Comparison of ENCODE assay signal across 13 mouse cellular contexts in genomic region chr9:21958372-21958771, GRCm38 (mm10). TPM values are rescaled to one million over a fixed set of nuclear protein-coding genes. Genes with fewer than 3 reads are reported as not detected.
"Had no signal": no experiment of that assay in that cellular context is flagged by ENCODE, and none has a peak within 500 bp of the region (broad histone marks: within the 10 kb centered on the region; RNA-seq: fewer than 3 reads in every experiment).

No protein-coding gene starts in this region.

- H3K4me3 ChIP-seq: left cerebral cortex, adult 2 months; limb, embryonic 10.5 days; midbrain, embryonic 15.5 days; neural tube, embryonic 12.5 days had no signal

- H3K9ac ChIP-seq: midbrain, embryonic 15.5 days; neural tube, embryonic 12.5 days had no signal

- H3K36me3 ChIP-seq: midbrain, embryonic 15.5 days; neural tube, embryonic 12.5 days had no signal

- H3K9me3 ChIP-seq: limb, embryonic 10.5 days; midbrain, embryonic 15.5 days; neural tube, embryonic 12.5 days had no signal

- H3K27ac ChIP-seq: left cerebral cortex, adult 2 months; limb, embryonic 10.5 days; midbrain, embryonic 15.5 days; neural tube, embryonic 12.5 days; stomach, postnatal 0 days had no signal

- DNase-seq: lung, adult 2 months; lung, postnatal 36 days; thymus, postnatal 4 days had no signal

- ATAC-seq: lung, postnatal 0 days; midbrain, embryonic 15.5 days had no signal

- H3K4me2 ChIP-seq: midbrain, embryonic 11.5 days; midbrain, embryonic 15.5 days; neural tube, embryonic 12.5 days had no signal

RNA-seq across cellular contexts. Expression of gene Epor, which starts 4.9 kb away (rescaled TPM):
- total RNA-seq: monocyte, adult 5-6 weeks; neutrophil, adult 5-6 weeks had no signal

RNA-seq across cellular contexts. Expression of gene Plppr2, which starts 21.5 kb away (rescaled TPM):
- total RNA-seq: monocyte, adult 5-6 weeks; neutrophil, adult 5-6 weeks had no signal

RNA-seq across cellular contexts. Expression of gene Rgl3, which starts 30.9 kb away (rescaled TPM):
- total RNA-seq: megakaryocyte progenitor cell, adult 5-6 weeks; neutrophil, adult 5-6 weeks had no signal
